Mouse (Mus musculus) liver, embryonic 15.5 days (tissue): Measurements from ENCODE around the gene Smc6. TPM values are rescaled to one million over a fixed set of nuclear protein-coding genes. Genes with fewer than 3 reads are reported as not detected.

ENCODE experiments used
- ATAC-seq: fragments of 200-750 bp; cut with Nextera tagmentation; 2 replicates; pipeline ENCODE4 v1.8.0; 2017; ENCODE audit warnings: moderate number of reproducible peaks, mild to moderate bottlenecking, moderate library complexity; ENCODE audit not compliant: insufficient read depth
- H3K27ac ChIP-seq: fragments of 300-500 bp; sonication (generic); replicated peaks from 2 replicates; pipeline ENCODE4 v1.5.1; 2015; ENCODE audit warnings: mild to moderate bottlenecking, inconsistent platforms
- H3K27me3 ChIP-seq: fragments of 300-500 bp; sonication (generic); 2 replicates; pipeline ENCODE4 v1.6.1; 2015; ENCODE audit warnings: mild to moderate bottlenecking, inconsistent platforms
- H3K36me3 ChIP-seq: fragments of 300-500 bp; sonication (generic); replicated peaks from 2 replicates; pipeline ENCODE4 v1.6.1; 2015; ENCODE audit warnings: moderate library complexity, mild to moderate bottlenecking, inconsistent platforms
- H3K4me1 ChIP-seq: fragments of 300-500 bp; sonication (generic); replicated peaks from 2 replicates; pipeline ENCODE4 v1.6.1; 2015; ENCODE audit warnings: inconsistent platforms
- H3K4me2 ChIP-seq: fragments of 300-500 bp; sonication (generic); 2 replicates; pipeline ENCODE4 v1.6.1; 2015; ENCODE audit warnings: moderate library complexity, mild to moderate bottlenecking, inconsistent platforms
- H3K4me3 ChIP-seq: fragments of 300-500 bp; sonication (generic); replicated peaks from 2 replicates; pipeline ENCODE4 v1.5.1; 2015; ENCODE audit warnings: mild to moderate bottlenecking, inconsistent platforms
- H3K9ac ChIP-seq: fragments of 300-500 bp; sonication (generic); 2 replicates; pipeline ENCODE4 v1.6.1; 2015; ENCODE audit warnings: moderate library complexity, mild to moderate bottlenecking, inconsistent platforms
- H3K9me3 ChIP-seq: fragments of 300-500 bp; sonication (generic); replicated peaks from 2 replicates; pipeline ENCODE4 v1.6.1; 2016; ENCODE audit warnings: inconsistent platforms
- WGBS: fragments of 180-500 bp; shearing (Covaris S2); methylation state at CpG from one replicate; pipeline ENCODE4 v1.1.7; 2015; ENCODE audit warnings: mixed read lengths; ENCODE audit not compliant: insufficient replicate concordance; 5-methylcytosine and 5-hydroxymethylcytosine counted together
- microRNA-seq: library from miRNA; unstranded; fragments of <30 nt; microRNA quantifications from one replicate; pipeline ENCODE4, GENCODE M21; 2016
- polyA plus RNA-seq: library from polyadenylated mRNA; unstranded; fragments of >200 nt; fragmentation: Nextera tagmentation; extraction: Ambion mirVana; gene quantifications from 2 replicates; pipeline ENCODE4 v1.2.1, GENCODE M21; 2015

Smc6 gene
- polyA plus RNA-seq, 1 experiment from 2014 or later = 71.4 TPM

DNA sequence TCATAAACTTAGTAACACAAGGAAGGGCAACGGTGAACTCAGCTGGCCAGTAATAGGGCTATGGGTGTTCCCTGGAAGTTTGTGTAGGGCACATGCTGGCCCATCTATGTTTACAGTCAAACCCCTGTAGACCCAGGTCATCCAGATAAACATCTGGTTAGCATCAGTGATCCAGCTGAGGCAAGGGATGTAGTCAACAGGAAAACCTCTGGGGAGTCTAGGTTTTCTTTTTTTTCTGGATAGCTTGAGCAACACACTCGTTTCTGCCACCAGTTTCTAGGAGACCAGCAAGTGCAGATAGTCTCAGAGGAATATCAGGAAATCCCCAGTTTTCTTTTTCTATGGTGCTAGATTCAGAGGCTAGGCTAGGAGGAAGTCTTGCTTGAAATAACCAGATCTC lies 80.3 kb downstream of the Smc6 start:
- Histone ChIP-seq H3K27ac (no peak overlapping the region), H3K36me3 (no peaks in the 10 kb centered on the region), H3K4me1 (no peaks in the 10 kb centered on the region), H3K4me2 (no peak overlapping the region), H3K27me3 (no peaks in the 10 kb centered on the region), H3K9ac (no peak overlapping the region), H3K9me3 (no peaks in the 10 kb centered on the region), H3K4me3 (no peak overlapping the region)
- WGBS = 42% methylated on average over 2 of the region's 2 CpGs
- no peak for ATAC-seq

DNA sequence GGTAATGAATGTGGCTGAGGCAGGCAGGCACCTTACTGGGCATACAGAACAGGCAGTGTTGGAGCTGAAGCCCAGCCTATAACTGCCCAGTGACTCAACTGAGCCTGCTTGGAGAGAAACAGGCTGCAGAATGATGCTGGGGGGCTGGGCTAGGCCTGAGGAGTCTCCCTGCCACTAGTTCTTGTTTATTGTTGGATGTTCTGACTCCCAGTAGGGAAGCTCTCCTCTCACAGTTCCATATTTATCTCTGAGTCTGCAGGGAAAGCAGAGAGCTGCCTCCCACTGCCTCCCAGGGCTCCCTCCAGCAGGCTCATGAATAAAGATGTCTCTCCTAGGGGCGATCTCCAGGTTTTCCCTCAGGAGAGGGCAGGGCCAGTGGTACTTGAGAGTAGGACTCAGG lies 82.7 kb downstream of the Smc6 start:
- Histone ChIP-seq H3K9me3 (no peaks in the 10 kb centered on the region), H3K4me2 (no peak overlapping the region), H3K36me3 (no peaks in the 10 kb centered on the region), H3K9ac (no peak overlapping the region), H3K4me1 (no peaks in the 10 kb centered on the region), H3K4me3 (no peak overlapping the region), H3K27me3 (no peaks in the 10 kb centered on the region), H3K27ac (no peak overlapping the region)
- ATAC-seq = no peak
- 19% methylated on average over 1 of the region's 1 CpGs for WGBS

DNA sequence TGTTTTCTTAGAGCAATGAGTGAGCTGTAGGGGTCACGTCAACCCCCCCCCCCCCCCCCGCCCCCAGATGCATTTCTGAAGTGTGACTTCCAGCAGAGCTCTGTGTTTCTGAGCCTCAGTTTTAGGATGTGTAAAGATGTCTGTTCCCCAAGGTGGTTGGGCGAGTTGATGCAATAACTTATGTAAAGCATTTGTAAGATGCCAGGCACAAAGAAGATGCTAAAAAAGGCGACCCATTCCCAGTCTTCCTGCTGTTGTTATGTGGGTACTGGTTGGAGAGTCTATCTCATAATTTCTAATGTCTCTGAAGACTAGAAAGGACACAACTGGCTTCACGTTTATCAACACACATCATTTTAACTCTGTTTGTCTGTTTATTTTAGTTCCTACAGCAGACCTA lies 84.2 kb downstream of the Smc6 start:
- Histone ChIP-seq H3K4me2 (no peak overlapping the region), H3K4me3 (no peak overlapping the region), H3K27ac (no peak overlapping the region), H3K4me1 (no peaks in the 10 kb centered on the region), H3K36me3 (no peaks in the 10 kb centered on the region), H3K9ac (no peak overlapping the region), H3K27me3 (no peaks in the 10 kb centered on the region), H3K9me3 (no peaks in the 10 kb centered on the region)
- 31% methylated on average over 5 of the region's 5 CpGs for WGBS
- no peak for ATAC-seq

DNA sequence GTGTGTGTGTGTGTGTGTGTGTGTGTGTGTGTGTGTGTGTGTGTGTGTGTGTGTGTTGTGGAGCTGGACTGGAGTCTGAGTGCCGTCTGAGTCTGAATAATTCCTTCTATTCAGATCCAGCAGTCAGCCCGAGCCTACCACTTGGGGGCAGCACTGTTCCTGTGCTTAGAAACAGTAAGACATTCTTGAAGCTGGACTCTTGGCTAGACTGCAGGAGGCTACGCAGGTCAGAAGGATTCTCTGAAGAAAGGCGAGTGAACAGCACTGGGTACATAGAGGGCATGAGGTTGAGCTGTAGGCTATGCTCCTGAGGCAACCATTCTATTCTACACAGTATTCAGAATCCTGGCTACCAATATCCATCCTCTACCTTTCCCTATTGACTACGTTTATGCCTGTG lies 85.2 kb downstream of the Smc6 start:
- no peak for ATAC-seq
- no peak overlapping the region for H3K4me3 ChIP-seq
- no peaks in the 10 kb centered on the region for H3K4me1 ChIP-seq
- no peaks in the 10 kb centered on the region for H3K36me3 ChIP-seq
- H3K9ac ChIP-seq = no peak overlapping the region
- no peak overlapping the region for H3K4me2 ChIP-seq
- no peak overlapping the region for H3K27ac ChIP-seq
- no peaks in the 10 kb centered on the region for H3K27me3 ChIP-seq
- 22% methylated on average over 5 of the region's 5 CpGs for whole genome bisulfite sequencing
- H3K9me3 ChIP-seq = no peaks in the 10 kb centered on the region

DNA sequence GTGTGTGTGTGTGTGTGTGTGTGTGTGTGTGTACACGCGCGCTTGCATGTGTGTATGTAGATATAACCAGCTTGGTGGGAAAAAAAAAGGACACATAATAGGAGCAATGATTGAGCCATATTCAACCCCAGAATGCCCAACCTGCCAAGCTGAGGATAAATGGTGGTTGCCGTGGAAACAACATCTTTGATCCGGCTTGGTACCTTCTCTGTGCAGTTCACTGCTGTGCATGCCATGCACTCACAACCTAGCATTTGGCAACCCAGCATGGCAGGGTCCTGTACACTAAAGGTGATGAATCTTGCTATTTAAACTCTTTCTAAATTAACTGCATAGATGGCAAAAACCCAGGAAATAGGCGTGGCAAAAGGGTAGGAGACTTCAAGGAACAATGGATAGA lies 96.7 kb downstream of the Smc6 start:
- 69% methylated on average over 6 of the region's 6 CpGs for WGBS
- ATAC-seq = no peak
- no peaks in the 10 kb centered on the region for H3K36me3 ChIP-seq
- H3K27me3 ChIP-seq = no peaks in the 10 kb centered on the region
- H3K4me1 ChIP-seq = no peaks in the 10 kb centered on the region
- no peak overlapping the region for H3K4me3 ChIP-seq
- no peak overlapping the region for H3K4me2 ChIP-seq
- H3K9ac ChIP-seq = no peak overlapping the region
- no peak overlapping the region for H3K27ac ChIP-seq
- H3K9me3 ChIP-seq = no peaks in the 10 kb centered on the region

DNA sequence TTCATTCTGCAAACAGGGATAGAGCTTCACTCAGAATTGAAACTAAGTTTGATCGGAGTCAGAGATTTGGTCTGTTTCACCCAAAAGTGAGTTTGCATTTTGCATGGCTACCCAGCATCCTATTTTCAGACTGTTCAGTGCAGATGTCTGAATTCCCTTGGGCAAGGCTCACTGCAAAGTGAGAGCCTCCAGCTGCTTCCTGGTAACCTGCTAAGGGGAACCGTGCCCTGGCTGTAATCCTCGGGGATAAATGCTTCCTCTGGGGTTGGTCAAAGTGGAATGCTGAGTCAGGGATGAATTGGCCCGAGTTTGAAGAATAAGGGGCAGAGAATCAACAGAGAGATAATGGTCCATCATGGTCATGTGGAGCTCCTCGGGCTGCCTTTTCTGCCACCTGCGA lies 99.2 kb downstream of the Smc6 start:
- Histone ChIP-seq H3K4me1 (no peaks in the 10 kb centered on the region), H3K27ac (no peak overlapping the region), H3K4me2 (no peak overlapping the region), H3K4me3 (no peak overlapping the region), H3K9me3 (no peaks in the 10 kb centered on the region), H3K9ac (no peak overlapping the region), H3K36me3 (no peaks in the 10 kb centered on the region), H3K27me3 (no peaks in the 10 kb centered on the region)
- 44% methylated on average over 6 of the region's 6 CpGs for WGBS
- ATAC-seq = no peak

DNA sequence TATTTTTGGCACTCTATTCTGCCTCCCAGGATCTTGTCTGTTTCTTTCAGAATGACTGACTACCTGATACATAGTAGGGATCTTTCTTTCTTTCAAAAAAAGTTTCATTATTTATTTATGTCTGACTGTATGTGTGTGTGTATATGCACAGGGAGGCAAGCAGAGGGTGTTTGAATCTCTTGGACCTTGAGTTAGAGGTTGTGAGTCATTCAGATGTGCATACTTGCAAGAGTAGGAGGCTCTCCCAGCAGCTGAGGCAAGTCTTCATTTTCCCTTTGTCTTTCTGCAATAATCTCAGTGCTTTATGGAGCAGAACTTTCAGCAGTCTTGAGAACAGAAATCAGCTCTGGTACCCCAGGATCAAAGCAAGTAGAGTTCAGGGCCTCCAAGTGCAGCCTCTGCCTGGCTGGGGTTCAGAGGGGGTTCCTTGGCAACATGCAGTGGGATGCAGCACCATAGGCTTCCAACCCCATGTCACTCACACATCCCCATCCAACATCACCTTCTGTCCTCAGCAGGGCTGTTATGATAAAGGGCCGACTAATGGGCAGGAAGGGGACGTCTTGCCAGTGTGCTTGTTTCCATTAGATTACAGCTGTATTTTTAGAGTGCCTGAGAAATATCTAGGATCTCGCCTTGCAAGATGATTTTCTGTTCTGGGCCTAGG lies 101.5 kb downstream of the Smc6 start:
- WGBS = 30% methylated on average over 3 of the region's 3 CpGs
- Histone ChIP-seq H3K9ac (no peak overlapping the region), H3K4me2 (no peak overlapping the region), H3K27me3 (no peaks in the 10 kb centered on the region), H3K4me1 (no peaks in the 10 kb centered on the region), H3K4me3 (no peak overlapping the region), H3K9me3 (no peaks in the 10 kb centered on the region), H3K27ac (no peak overlapping the region), H3K36me3 (no peaks in the 10 kb centered on the region)
- no peak for ATAC-seq

Small RNA genes lying within 50 kb of the gene (microRNA-seq; reads per million reads assigned to microRNA genes)
- not detected for gene Mir7675

Other genes with a start within 250 kb of the Smc6 start
- gene Kcns3, start 114.8 kb upstream of the Smc6 start, polyA plus RNA-seq = 0.07 and 0.13 TPM in 2 replicates
- not detected in 2 replicates for gene Msgn1, start 56.9 kb upstream of the Smc6 start, polyA plus RNA-seq
- gene Gen1, start 85 bp upstream of the Smc6 start, polyA plus RNA-seq = 8.7 and 9.4 TPM in 2 replicates
- 0.07 TPM in 1 of 2 replicates, not detected in the other for gene Vsnl1, start 170.7 kb downstream of the Smc6 start, polyA plus RNA-seq
- gene Rad51ap2, start 190.2 kb downstream of the Smc6 start, polyA plus RNA-seq = not detected in 2 replicates